Mouse (Mus musculus) liver, embryonic 11.5 days (tissue): ENCODE measurements around the gene Nrxn1. TPM values are rescaled to one million over a fixed set of nuclear protein-coding genes. Genes with fewer than 3 reads are reported as not detected.

Source experiments
- microRNA-seq: library from miRNA; unstranded; fragments of <30 nt; microRNA quantifications from one replicate; pipeline ENCODE4, GENCODE M21; 2017; ENCODE audit warnings: borderline number of aligned reads
- polyA plus RNA-seq: library from polyadenylated mRNA; unstranded; fragments of >200 nt; fragmentation: Nextera tagmentation; extraction: Ambion mirVana; gene quantifications from 2 replicates; pipeline ENCODE4 v1.2.1, GENCODE M21; 2014

Nrxn1 gene
- polyA plus RNA-seq, 1 experiment from 2014 or later: 0.70 TPM

Small RNA genes lying within 50 kb of the gene (microRNA-seq; reads per million reads assigned to microRNA genes)
- not detected for gene Gm24510
- gene Gm27475: not detected
- not detected for gene Gm47307
